Mouse (Mus musculus) small intestine, adult 2 months (tissue): ENCODE measurements around the gene Atp8b4.

Experiments used
- CTCF ChIP-seq: fragments of 200-500 bp; IDR thresholded peaks from 2 replicates; pipeline ENCODE4 v1.5.1; 2012; ENCODE audit warnings: low read depth, mild to moderate bottlenecking, control low read depth, inconsistent platforms, low read length, moderate library complexity, mixed read lengths; ENCODE audit not compliant: insufficient replicate concordance, insufficient read length; ENCODE audit errors: extremely low read depth
- POLR2A ChIP-seq: fragments of 200-500 bp; IDR thresholded peaks from 2 replicates; pipeline ENCODE4 v1.6.1; 2012; ENCODE audit warnings: low read depth, mild to moderate bottlenecking, control low read depth, inconsistent platforms, low read length, moderate library complexity

DNA sequence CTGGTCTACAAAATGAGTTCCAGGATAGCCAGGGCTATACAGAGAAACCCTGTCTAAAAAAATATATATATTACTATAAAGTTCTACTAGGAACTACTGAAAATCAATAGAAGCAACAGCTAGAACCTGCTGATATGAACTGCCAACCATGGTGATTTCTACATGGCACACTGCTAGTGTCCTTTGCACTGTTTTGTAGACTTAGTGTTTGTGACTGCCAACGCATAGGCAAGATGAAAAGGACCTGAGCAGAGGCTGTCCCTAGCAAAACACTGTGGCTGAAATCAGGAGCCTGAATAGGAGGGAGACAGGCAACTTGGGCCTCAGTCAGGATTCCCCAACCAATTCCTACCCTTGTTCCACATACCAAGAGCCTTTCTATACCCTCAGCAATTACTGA, 141.2 kb downstream of the Atp8b4 start:
- TF ChIP-seq CTCF (no peak), POLR2A (no peak)
